Mouse (Mus musculus): ENCODE data around the gene Lsm3. TPM values are rescaled to one million over a fixed set of nuclear protein-coding genes. Genes with fewer than 3 reads are reported as not detected.

Lsm3 gene
- 157 and 158 TPM in 2 replicates for polyA plus RNA-seq (2015; fragmentation: Nextera tagmentation; extraction: Ambion mirVana)

GRCm38 (mm10) chr6:91515545-91516449, at the start of gene Lsm3, which contains the start of gene Xpc:
Lsm3 (plus strand) TSS chr6:91515928.
Xpc (minus strand) TSS chr6:91515888.

GRCm38 (mm10) chr6:91472868-91473804, 42.6 kb upstream of the Lsm3 start, which contains the start of the genes Chchd4 and Tmem43:
Chchd4 (minus strand) TSS chr6:91473546.
Tmem43 (plus strand) TSS chr6:91473703.

Other genes starting within 250 kb of the Lsm3 start
- gene Wnt7a, start 104.6 kb upstream of the Lsm3 start, polyA plus RNA-seq (2015; fragmentation: Nextera tagmentation; extraction: Ambion mirVana): 9.8 and 11.4 TPM in 2 replicates
- 36.2 and 39.1 TPM in 2 replicates for gene Chchd4, start 42.4 kb upstream of the Lsm3 start, polyA plus RNA-seq (2015; fragmentation: Nextera tagmentation; extraction: Ambion mirVana)
- 40.7 and 42.0 TPM in 2 replicates for gene Tmem43, start 42.2 kb upstream of the Lsm3 start, polyA plus RNA-seq (2015; fragmentation: Nextera tagmentation; extraction: Ambion mirVana)
- 10.2 and 12.7 TPM in 2 replicates for gene Xpc, start within 50 bp of the Lsm3 start, polyA plus RNA-seq (2015; fragmentation: Nextera tagmentation; extraction: Ambion mirVana)
- gene Slc6a6, start 168.1 kb downstream of the Lsm3 start, polyA plus RNA-seq (2015; fragmentation: Nextera tagmentation; extraction: Ambion mirVana): 111 and 116 TPM in 2 replicates